Mouse (Mus musculus): Measurements from ENCODE around the gene Slc39a10.
"Not testable (repeated sequence)": the region's sequence is repeated elsewhere in the genome, so short reads cannot be mapped to it uniquely, and the experiment has no call there.

Gene Slc39a10

GRCm38 (mm10) chr1:46782227-46782626 is 110.4 kb downstream of the Slc39a10 start:
- not testable (repeated sequence) for DNase-seq (ENCODE audit: low read depth, low spot score)

- not testable (repeated sequence) for DNase-seq (ENCODE audit: low read depth, low spot score)
Measured at GRCm38 (mm10) chr1:46770077-46770695, 122.5 kb downstream of the Slc39a10 start.

GRCm38 (mm10) chr1:46769318-46769717 is 123.3 kb downstream of the Slc39a10 start:
- DNase-seq (ENCODE audit: low read depth, low spot score) = not testable (repeated sequence)

- DNase-seq (ENCODE audit: low read depth, low spot score) = not testable (repeated sequence)
Measured at GRCm38 (mm10) chr1:46764600-46764999, 128.1 kb downstream of the Slc39a10 start.
